Mouse (Mus musculus) lung, postnatal 0 days (tissue): ENCODE measurements around the gene Hist3h2a. TPM values are rescaled to one million over a fixed set of nuclear protein-coding genes. Genes with fewer than 3 reads are reported as not detected.

Experiments
- ATAC-seq: fragments of 200-750 bp; cut with Nextera tagmentation; 2 replicates; pipeline ENCODE4 v1.8.0; 2017; ENCODE audit warnings: moderate library complexity
- DNase-seq: peaks from one replicate; pipeline ENCODE4 v3.0.0-alpha.2; 2016; ENCODE audit warnings: low spot score
- H3K27ac ChIP-seq: fragments of 300-500 bp; sonication (generic); 2 replicates; pipeline ENCODE4 v1.5.1; 2014; ENCODE audit warnings: antibody characterized with exemption, mild to moderate bottlenecking, low read length, mixed read lengths
- H3K27me3 ChIP-seq: fragments of 300-500 bp; sonication (generic); replicated peaks from 2 replicates; pipeline ENCODE4 v1.6.1; 2014; ENCODE audit warnings: low read length, mixed read lengths; ENCODE audit not compliant: insufficient read depth
- H3K36me3 ChIP-seq: fragments of 300-500 bp; sonication (generic); 2 replicates; pipeline ENCODE4 v1.6.1; 2014; ENCODE audit warnings: low read length, mixed read lengths; ENCODE audit not compliant: insufficient read depth
- H3K4me1 ChIP-seq: fragments of 300-500 bp; sonication (generic); 2 replicates; pipeline ENCODE4 v1.6.1; 2014; ENCODE audit warnings: antibody characterized with exemption, low read depth, low read length, mixed read lengths; ENCODE audit not compliant: insufficient read depth
- H3K4me2 ChIP-seq: fragments of 300-500 bp; sonication (generic); replicated peaks from 2 replicates; pipeline ENCODE4 v1.6.1; 2014; ENCODE audit warnings: low read depth, mild to moderate bottlenecking, low read length, moderate library complexity, mixed read lengths
- H3K4me3 ChIP-seq: fragments of 300-500 bp; sonication (generic); 2 replicates; pipeline ENCODE4 v1.5.1; 2014; ENCODE audit warnings: low read depth, low read length
- H3K9ac ChIP-seq: fragments of 300-500 bp; sonication (generic); replicated peaks from 2 replicates; pipeline ENCODE4 v1.6.1; 2014; ENCODE audit warnings: low read depth, mild to moderate bottlenecking
- H3K9me3 ChIP-seq: fragments of 300-500 bp; sonication (generic); 2 replicates; pipeline ENCODE4 v1.6.1; 2016; ENCODE audit warnings: low read length, mixed read lengths
- CTCF ChIP-seq: IDR thresholded peaks from 2 replicates; pipeline ENCODE4 v1.5.1; 2016; ENCODE audit warnings: antibody characterized with exemption, mild to moderate bottlenecking
- EP300 ChIP-seq: IDR thresholded peaks from 2 replicates; pipeline ENCODE4 v1.6.1; 2016; ENCODE audit warnings: antibody characterized with exemption, mild to moderate bottlenecking, control low read depth
- WGBS: fragments of 180-500 bp; shearing (Covaris S2); extraction: QIAGEN DNeasy Blood & Tissue Kit; methylation state at CpG from one replicate; pipeline ENCODE4 v1.1.7; 2014; 5-methylcytosine and 5-hydroxymethylcytosine counted together
- polyA plus RNA-seq: library from polyadenylated mRNA; unstranded; fragments of >200 nt; fragmentation: Nextera tagmentation; extraction: Ambion mirVana; gene quantifications from 2 replicates; pipeline ENCODE4 v1.2.1, GENCODE M21; 2015

Hist3h2a gene
- polyA plus RNA-seq, 1 experiment from 2014 or later = 21.6 TPM

DNA sequence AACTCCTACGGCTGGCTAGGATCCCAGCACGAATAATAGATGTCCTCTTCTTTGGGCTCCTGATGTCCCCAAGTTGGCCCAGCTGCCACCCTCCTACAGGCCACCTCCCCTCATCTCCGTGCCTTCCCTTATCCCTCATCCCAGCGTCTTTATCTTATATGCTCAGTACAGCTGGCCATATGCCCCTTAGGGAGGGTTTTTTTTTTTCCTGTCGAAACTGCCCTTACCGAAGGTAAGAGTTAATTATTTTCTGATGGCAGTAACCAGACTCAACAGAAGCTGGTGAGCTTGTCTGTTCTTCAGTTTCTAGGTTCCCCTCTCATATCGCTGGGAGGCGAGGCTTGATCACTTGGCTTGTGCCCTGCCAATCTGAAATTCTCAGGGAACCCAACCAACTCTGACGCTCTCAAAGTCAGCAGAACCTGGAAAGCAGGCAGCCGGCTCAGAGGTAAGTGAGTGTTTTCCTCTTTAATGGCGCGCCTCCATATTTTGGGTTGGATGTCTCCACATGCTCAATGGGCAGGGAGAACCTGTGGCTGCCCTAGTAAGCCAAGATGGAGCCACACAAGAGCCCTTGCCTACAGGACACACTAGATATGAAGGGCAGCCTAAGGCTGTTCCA, 36.6 kb upstream of the Hist3h2a start, which contains the start of gene Btnl10:
Gene Btnl10, plus strand, starts transcription at position 164 of the 622 bp plus-strand sequence.
- TF ChIP-seq EP300 (no peak), CTCF (no peak)
- Histone ChIP-seq H3K9ac (no peak within 1 kb of the TSS), H3K27me3 (no peaks in the 10 kb centered on the region), H3K4me3 (no peak within 1 kb of the TSS), H3K4me2 (no peak within 1 kb of the TSS), H3K4me1 (peaks cover 6% of the 10 kb centered on the region; the same call in 1 of the 2 replicates), H3K9me3 (no peaks in the 10 kb centered on the region), H3K27ac (no peak within 1 kb of the TSS), H3K36me3 (no peaks in the 10 kb centered on the region)
- 80% methylated on average over 12 of the region's 12 CpGs for WGBS
- ATAC-seq (no peak), DNase-seq (no peak)

DNA sequence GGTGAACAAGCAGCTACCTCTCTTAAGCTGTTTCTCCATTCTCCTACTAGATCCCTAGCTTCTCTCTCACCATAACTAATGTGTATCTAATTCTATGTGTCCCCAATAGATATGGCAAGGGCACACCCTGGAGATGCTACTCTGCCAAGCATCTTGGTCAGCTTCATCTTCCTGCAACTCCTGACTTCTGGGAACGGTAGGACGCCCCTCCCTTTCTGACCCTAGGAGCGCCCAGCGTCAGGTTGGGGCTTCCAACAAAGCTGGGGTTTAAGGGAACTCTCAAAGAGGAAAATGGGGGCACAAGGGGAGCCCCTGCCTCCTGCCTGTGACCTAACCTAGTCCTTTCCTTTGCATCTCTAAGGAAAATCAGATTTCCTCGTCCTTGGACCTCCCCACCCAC, 35.7 kb upstream of the Hist3h2a start:
- no peaks in the 10 kb centered on the region for H3K27me3 ChIP-seq
- H3K4me3 ChIP-seq = no peak overlapping the region
- no peak overlapping the region for H3K27ac ChIP-seq
- no peak overlapping the region for H3K9ac ChIP-seq
- no peaks in the 10 kb centered on the region for H3K36me3 ChIP-seq
- DNase-seq (no peak), ATAC-seq (no peak)
- TF ChIP-seq EP300 (no peak), CTCF (no peak)
- peaks cover 6% of the 10 kb centered on the region; the same call in 1 of the 2 replicates for H3K4me1 ChIP-seq
- no peak overlapping the region for H3K4me2 ChIP-seq
- H3K9me3 ChIP-seq = no peaks in the 10 kb centered on the region
- 64% methylated on average over 5 of the region's 5 CpGs for WGBS

DNA sequence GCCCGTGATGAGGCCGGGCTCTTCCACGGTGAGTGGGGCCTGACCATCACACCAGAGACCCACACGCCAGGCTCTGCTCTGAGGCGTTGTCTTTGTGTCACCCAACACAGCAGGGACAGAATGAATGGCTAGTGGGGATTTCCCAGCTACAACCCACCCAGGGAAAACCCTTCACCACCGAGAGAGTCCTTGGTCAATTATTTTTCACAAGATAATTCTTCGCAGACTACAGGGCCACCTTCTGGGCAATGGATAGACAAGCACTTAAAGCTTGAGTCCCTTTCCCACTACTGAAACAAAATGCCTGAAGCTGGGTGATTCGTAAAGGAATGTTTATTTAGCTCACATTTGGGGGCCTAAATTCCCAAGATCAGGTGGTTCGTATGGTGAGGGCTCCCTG, 32.1 kb upstream of the Hist3h2a start:
- Histone ChIP-seq H3K9me3 (no peaks in the 10 kb centered on the region), H3K27me3 (no peaks in the 10 kb centered on the region), H3K9ac (no peak overlapping the region), H3K27ac (no peak overlapping the region), H3K4me3 (no peak overlapping the region), H3K36me3 (no peaks in the 10 kb centered on the region), H3K4me1 (no peaks in the 10 kb centered on the region), H3K4me2 (no peak overlapping the region)
- DNase-seq (no peak), ATAC-seq (no peak)
- no peak for TF ChIP-seq EP300
- TF ChIP-seq CTCF = no peak
- 76% methylated on average over 9 of the region's 9 CpGs for WGBS

DNA sequence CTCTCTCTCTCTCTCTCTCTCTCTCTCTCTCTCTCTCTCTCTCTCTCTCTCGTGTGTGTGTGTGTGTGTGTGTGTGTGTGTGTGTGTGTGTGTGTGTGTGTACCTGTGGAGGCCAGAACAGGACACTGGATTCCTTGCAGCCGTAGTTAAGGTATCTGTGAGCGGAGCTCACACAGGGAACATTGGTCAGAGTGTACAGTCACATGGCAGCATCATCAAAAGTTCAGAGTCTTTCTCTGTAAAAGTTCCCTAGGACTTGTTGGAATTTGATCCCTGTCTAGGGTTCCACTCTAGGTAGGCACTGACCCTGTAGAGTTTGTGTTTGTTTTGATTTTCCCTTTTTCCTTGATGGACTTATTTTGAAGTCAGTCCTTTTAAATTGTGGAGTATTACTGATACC, 27.8 kb upstream of the Hist3h2a start:
- Histone ChIP-seq H3K27ac (no peak overlapping the region), H3K9me3 (no peaks in the 10 kb centered on the region), H3K9ac (no peak overlapping the region), H3K4me2 (no peak overlapping the region), H3K4me1 (no peaks in the 10 kb centered on the region), H3K36me3 (0 out of 2 replicates have a peak, but pooled peaks cover 2% of the 10 kb centered on the region), H3K27me3 (no peaks in the 10 kb centered on the region), H3K4me3 (no peak overlapping the region)
- no peak for TF ChIP-seq CTCF
- no peak for TF ChIP-seq EP300
- WGBS = 64% methylated on average over 2 of the region's 3 CpGs
- no peak for DNase-seq
- ATAC-seq = no peak

DNA sequence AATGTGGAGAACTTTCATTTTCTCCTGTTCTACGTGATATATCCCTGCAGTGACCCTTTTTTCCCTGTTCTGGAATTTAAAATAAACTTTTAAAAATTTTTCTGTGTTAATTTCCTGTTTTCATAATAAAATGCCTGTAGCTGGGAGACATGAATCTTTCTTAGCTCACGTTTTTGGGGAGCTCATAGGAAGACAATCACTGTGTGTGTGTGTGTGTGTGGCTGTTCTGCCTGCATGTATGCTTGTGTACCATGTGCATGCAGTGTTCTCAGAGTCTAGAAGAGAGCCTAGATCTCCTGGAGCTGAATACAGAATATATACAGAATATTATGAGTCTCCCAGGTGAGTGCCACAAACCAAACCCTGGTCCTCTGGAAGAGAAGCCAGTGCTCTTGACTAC, 27.4 kb upstream of the Hist3h2a start:
- Histone ChIP-seq H3K9ac (no peak overlapping the region), H3K9me3 (no peaks in the 10 kb centered on the region), H3K4me1 (no peaks in the 10 kb centered on the region), H3K27me3 (no peaks in the 10 kb centered on the region), H3K4me2 (no peak overlapping the region), H3K4me3 (no peak overlapping the region), H3K27ac (no peak overlapping the region), H3K36me3 (0 out of 2 replicates have a peak, but pooled peaks cover 4% of the 10 kb centered on the region)
- 67% methylated on average over 2 of the region's 2 CpGs for WGBS
- no peak for ATAC-seq
- no peak for TF ChIP-seq CTCF
- no peak for TF ChIP-seq EP300
- DNase-seq = no peak

DNA sequence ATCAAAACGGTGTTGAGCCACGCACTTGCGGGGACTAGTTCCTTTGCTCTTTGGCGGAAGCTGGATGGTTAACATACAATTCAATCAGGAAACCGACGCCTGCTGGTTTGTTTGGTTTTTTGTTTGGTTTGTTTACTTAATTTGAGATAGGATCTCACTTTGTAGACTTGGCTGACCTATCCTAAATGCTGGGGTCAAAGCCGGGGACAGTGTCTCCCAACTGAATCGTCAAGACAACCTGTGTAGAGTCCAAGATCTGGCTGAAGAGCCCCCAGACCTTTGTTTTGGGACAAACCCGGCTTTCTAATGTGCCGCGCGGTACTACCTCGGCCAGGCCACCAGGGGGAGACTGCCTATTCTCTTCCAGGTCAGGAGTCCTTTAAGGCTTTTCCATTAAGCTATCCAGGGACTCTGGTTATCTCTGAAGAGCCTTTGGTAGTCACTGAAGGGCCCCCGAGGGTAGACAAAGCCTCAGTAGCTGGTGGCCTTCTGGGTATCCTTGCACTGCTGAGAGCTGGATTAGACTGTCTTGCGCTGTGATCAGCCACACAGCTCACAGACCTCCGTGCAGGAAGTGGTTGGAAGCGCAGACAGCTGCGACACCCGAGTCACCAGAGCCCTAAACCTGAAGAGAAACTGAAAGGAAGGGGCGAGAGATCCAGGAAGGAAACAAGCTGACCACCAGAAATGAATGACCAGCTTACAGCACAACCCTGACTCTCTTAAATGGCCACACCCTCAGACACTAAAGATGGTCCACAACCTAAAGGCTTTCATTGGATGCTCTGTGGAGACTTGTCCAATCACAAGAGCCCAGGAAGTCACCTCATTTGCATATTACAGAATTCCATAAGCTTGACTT, 26.5 kb upstream of the Hist3h2a start:
- 14% methylated on average over 20 of the region's 20 CpGs for WGBS
- peak; percentile 91 for DNase-seq
- no peaks in the 10 kb centered on the region for H3K4me1 ChIP-seq
- peak overlapping the region; percentile 55 for H3K4me2 ChIP-seq
- no peaks in the 10 kb centered on the region for H3K9me3 ChIP-seq
- H3K4me3 ChIP-seq = peak overlapping the region; percentile 41
- TF ChIP-seq EP300 (peak; percentile 64), CTCF (peak; percentile 80)
- H3K27ac ChIP-seq = peak overlapping the region; percentile 76
- no peak overlapping the region; the same call in 1 of the 2 replicates for H3K9ac ChIP-seq
- no peaks in the 10 kb centered on the region for H3K27me3 ChIP-seq
- peaks cover 8% of the 10 kb centered on the region; the same call in 1 of the 2 replicates for H3K36me3 ChIP-seq
- ATAC-seq = peak; percentile 94
